Mouse (Mus musculus): ENCODE measurements around the gene Mtmr1.

Gene Mtmr1

GRCm38 (mm10) chrX:71442916-71443315, 78.4 kb downstream of the Mtmr1 start:
- no peak for DNase-seq (ENCODE audit: low read depth, low spot score)

- DNase-seq (ENCODE audit: low read depth, low spot score): no peak
Measured at GRCm38 (mm10) chrX:71456078-71456737, 91.6 kb downstream of the Mtmr1 start.

DNA sequence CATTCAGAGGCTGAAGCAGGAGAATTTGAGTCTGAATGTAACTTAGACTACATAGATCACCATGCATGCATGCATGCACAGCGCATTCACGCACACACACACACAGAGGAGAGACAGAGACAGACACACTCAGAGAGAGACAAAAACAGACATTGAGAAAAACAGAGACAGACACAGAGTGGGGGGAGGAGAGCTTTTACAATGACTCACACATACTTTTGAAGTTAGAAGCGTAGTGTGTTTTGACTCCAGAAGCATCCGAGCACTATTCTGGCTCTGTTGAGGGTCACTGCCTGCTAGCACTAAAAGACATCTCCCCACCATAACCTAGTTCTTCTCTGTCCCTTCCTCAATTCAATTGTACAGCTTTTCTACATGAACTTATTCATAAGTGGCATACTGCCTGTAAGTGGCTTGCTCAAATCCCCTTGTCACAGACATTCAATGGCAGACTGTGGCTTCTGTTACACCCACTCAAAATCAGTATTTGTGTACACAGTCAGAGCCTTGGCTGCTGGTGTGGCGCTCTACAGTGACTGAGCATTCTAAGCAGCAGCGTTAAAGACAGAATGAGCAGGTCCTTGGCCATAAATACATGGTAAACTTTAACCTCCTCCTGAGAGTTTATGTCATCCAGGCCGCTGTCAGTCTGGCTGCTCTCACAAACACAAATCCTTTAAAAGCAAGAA, 99.7 kb downstream of the Mtmr1 start:
- no peak for DNase-seq (ENCODE audit: low read depth, low spot score)

DNA sequence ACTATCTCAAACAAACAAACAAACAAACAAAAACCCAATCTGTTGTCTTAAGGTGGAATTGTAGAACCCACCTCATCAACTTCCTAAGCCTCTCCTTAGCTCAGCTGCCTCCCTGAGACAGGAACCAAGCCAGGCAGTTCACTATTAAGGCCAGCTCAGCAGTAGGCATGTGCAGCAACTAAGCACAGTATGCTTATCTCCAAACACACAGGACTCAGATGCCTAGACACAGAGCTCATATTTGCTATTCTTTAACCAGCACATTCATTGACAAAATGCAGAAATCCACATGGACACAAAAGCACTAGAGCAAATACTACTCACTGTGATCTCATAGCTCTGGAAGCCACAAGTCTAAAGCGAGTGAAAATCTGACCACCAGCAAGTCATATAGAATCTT, 100.9 kb downstream of the Mtmr1 start:
- no peak for DNase-seq (ENCODE audit: low read depth, low spot score)

- no peak for DNase-seq (ENCODE audit: low read depth, low spot score)
Measured at GRCm38 (mm10) chrX:71467491-71467890, 102.9 kb downstream of the Mtmr1 start.

Measured in ZHBTc4 (cell line).